Mouse (Mus musculus) midbrain, embryonic 12.5 days (tissue): Measurements from ENCODE around the gene Eif5a. TPM values are rescaled to one million over a fixed set of nuclear protein-coding genes. Genes with fewer than 3 reads are reported as not detected.

ENCODE experiments used
- ATAC-seq: fragments of 200-750 bp; cut with Nextera tagmentation; 2 replicates; pipeline ENCODE4 v1.8.0; 2017; ENCODE audit warnings: low read depth, moderate TSS enrichment, moderate library complexity; ENCODE audit not compliant: low FRiP score
- H3K27ac ChIP-seq: fragments of 300-500 bp; sonication (generic); replicated peaks from 2 replicates; pipeline ENCODE4 v1.5.1; 2016; ENCODE audit warnings: mild to moderate bottlenecking
- H3K27me3 ChIP-seq: fragments of 300-500 bp; sonication (generic); 2 replicates; pipeline ENCODE4 v1.6.1; 2016; ENCODE audit warnings: mild to moderate bottlenecking
- H3K36me3 ChIP-seq: fragments of 300-500 bp; sonication (generic); 2 replicates; pipeline ENCODE4 v1.6.1; 2016
- H3K4me1 ChIP-seq: fragments of 300-500 bp; sonication (generic); 2 replicates; pipeline ENCODE4 v1.6.1; 2016
- H3K4me2 ChIP-seq: fragments of 300-500 bp; sonication (generic); replicated peaks from 2 replicates; pipeline ENCODE4 v1.6.1; 2016; ENCODE audit warnings: mild to moderate bottlenecking, moderate library complexity
- H3K4me3 ChIP-seq: fragments of 300-500 bp; sonication (generic); 2 replicates; pipeline ENCODE4 v1.5.1; 2016; ENCODE audit warnings: mild to moderate bottlenecking
- H3K9ac ChIP-seq: fragments of 300-500 bp; sonication (generic); replicated peaks from 2 replicates; pipeline ENCODE4 v1.6.1; 2016; ENCODE audit warnings: mild to moderate bottlenecking, moderate library complexity
- H3K9me3 ChIP-seq: fragments of 300-500 bp; sonication (generic); 2 replicates; pipeline ENCODE4 v1.6.1; 2016; ENCODE audit warnings: mild to moderate bottlenecking
- WGBS: fragments of 180-500 bp; shearing (Covaris S2); methylation state at CpG from one replicate; pipeline ENCODE4 v1.1.7; 2016; 5-methylcytosine and 5-hydroxymethylcytosine counted together
- polyA plus RNA-seq: library from polyadenylated mRNA; unstranded; fragments of >200 nt; fragmentation: Nextera tagmentation; extraction: Ambion mirVana; gene quantifications from 2 replicates; pipeline ENCODE4 v1.2.1, GENCODE M21; 2016

The Eif5a gene
- polyA plus RNA-seq = 1,395 and 1,465 TPM in 2 replicates

DNA sequence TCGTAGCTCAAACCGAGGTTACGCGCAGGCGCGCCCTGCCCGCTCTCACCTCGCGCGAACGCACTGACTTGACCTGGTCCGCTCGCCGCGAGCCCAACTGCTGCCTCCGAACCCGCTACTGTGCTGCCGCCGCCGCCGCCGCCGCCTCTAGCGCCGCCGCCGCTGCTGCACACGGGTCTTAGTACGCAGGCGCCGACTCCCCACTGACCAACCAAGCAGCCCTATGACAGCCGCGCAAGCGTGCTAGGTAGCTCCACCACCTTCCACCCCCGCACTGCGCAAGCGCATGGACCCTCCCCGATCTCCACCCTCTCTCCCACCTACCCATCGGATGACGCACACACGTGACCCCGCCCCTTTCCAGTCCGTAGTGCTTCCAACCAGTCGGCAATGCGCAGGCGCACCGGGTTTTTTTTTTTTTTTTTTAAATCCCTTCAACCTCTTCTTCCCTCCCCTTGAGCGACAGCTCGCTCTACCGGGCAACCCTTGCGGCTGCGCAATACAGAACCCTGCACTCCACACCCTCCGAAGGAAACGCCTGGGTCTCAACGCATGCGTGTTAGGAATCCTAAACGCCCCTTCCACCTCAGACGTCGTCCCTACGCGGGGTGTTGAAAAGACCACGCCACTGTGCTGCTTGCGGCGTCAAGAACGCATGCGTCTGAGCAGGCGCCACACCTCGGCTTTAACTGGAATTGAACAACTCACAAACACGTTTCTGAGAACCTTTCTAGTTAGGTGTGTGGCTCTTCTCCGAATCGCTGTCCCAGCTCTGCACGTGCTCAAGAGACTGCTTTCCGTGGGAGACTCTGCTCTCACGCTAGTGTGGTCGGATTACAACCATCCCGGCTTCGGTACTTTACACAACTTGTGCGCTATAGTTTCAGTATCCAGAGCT lies at the start of gene Eif5a:
Eif5a (minus strand) TSS at position 845 of the 898 bp plus-strand sequence.
- H3K4me2 ChIP-seq = peak within 1 kb of the TSS; percentile 96
- no peaks in the 10 kb centered on the region for H3K9me3 ChIP-seq
- H3K9ac ChIP-seq = peak within 1 kb of the TSS; percentile 95
- no peaks in the 10 kb centered on the region for H3K27me3 ChIP-seq
- H3K27ac ChIP-seq = peak within 1 kb of the TSS; percentile 95
- WGBS = under 1% methylated on average over 78 of the region's 78 CpGs
- H3K4me3 ChIP-seq = peak within 1 kb of the TSS; percentile 98
- H3K36me3 ChIP-seq = peaks cover 27% of the 10 kb centered on the region
- ATAC-seq = peak; percentile 95
- H3K4me1 ChIP-seq = peaks cover 23% of the 10 kb centered on the region

DNA sequence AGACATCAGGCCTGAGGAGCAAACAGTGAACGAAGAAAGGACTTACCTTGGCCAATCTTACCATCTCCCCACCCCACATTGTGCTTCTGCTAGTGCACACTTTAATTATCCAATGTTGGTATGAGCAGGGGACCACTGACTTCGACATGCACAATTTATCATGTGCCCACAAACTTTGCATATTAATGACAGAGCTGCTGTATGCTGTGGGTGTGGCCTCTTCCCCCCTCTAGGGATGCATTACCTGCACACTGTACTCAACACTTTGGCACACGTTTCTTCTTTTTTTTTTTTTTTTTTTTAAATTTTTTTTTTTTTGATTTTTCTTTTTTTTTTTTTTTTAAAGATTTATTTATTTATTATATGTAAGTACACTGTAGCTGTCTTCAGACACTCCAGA lies 49.0 kb upstream of the Eif5a start:
- Histone ChIP-seq H3K36me3 (peaks cover 75% of the 10 kb centered on the region), H3K9me3 (no peaks in the 10 kb centered on the region), H3K4me1 (peaks cover 11% of the 10 kb centered on the region), H3K4me2 (no peak overlapping the region), H3K27me3 (peaks cover 31% of the 10 kb centered on the region), H3K27ac (no peak overlapping the region), H3K9ac (no peak overlapping the region), H3K4me3 (no peak overlapping the region)
- WGBS = 92% methylated on average over 3 of the region's 3 CpGs
- no peak for ATAC-seq

DNA sequence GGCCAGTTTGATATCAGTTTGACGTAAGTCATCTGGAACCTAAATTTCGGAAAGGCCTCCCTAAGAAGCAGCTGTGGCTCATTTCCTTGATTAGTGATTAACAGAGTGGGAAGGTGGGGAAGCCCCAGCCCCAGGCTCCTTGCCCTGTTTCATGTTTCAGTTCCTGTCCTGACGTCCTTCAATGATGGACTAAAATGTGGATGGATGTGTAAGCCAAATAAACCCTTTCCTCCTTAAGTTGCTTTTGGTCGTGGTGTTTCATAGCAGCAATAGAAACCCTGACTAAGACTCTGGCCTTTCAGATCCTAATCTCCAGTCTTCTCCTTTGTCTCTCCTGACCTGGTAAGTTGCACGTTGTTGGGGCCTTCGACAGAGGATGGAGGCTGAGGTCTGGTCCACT lies 48.5 kb upstream of the Eif5a start:
- H3K4me1 ChIP-seq = peaks cover 11% of the 10 kb centered on the region
- H3K9ac ChIP-seq = no peak overlapping the region
- no peak overlapping the region for H3K4me2 ChIP-seq
- H3K9me3 ChIP-seq = no peaks in the 10 kb centered on the region
- no peak for ATAC-seq
- no peak overlapping the region for H3K4me3 ChIP-seq
- 90% methylated on average over 6 of the region's 6 CpGs for WGBS
- H3K36me3 ChIP-seq = peaks cover 70% of the 10 kb centered on the region
- no peak overlapping the region for H3K27ac ChIP-seq
- peaks cover 37% of the 10 kb centered on the region for H3K27me3 ChIP-seq

DNA sequence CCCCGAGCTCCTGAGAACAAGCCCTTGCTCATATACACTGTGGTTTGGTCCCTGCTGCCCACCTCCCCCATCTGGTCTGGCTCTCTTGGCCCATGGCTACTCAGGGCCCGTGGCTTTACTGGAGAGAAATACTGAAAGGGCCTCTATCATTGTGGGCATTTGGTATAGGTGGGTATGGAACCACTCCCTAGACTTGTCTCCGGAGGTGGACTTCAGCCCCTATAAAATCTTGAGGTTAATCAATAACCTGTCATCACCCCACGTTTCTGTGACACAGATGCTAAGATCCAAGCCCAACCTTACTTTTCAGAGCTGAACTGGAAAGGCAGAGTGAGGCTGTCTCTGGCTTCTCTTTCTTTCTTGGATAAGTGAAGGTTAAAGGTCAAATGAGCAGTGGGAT lies 47.0 kb upstream of the Eif5a start:
- no peak overlapping the region for H3K27ac ChIP-seq

DNA sequence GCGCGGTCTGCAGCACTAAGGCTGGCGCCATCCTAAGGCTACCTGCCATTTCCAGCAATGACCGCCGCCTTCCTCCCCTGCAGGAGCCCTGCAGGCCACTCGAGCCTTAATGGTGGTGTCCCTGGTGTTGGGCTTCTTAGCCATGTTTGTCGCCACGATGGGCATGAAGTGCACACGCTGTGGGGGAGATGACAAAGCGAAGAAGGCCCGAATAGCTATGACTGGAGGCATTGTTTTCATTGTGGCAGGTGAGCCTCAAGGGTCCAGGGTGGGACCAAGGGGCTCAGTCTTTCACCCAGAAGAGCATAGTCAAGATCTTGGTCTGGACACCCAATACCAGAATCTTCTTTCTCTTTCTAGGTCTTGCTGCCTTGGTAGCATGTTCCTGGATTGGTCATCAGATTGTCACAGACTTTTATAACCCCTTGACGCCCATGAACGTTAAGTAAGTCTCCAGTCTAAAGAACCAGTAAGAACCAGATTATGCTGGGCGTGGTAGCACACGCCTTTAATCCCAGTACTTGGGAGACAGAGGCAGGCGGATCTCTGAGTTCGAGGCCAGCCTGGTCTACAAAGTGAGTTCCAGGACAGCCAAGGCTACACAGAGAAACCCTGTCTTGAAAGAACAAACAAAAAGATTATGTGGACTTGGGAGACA lies 45.2 kb upstream of the Eif5a start:
- Histone ChIP-seq H3K4me3 (peak overlapping the region; percentile 25), H3K9ac (peak overlapping the region; percentile 51; the same call in 1 of the 2 replicates), H3K4me1 (peaks cover 11% of the 10 kb centered on the region), H3K36me3 (peaks cover 41% of the 10 kb centered on the region), H3K9me3 (no peaks in the 10 kb centered on the region), H3K27ac (no peak overlapping the region), H3K4me2 (peak overlapping the region; percentile 47), H3K27me3 (peaks cover 69% of the 10 kb centered on the region)
- 39% methylated on average over 17 of the region's 17 CpGs for WGBS
- no peak for ATAC-seq

More for the DNA sequence above, 47.0 kb upstream of the Eif5a start:
- 91% methylated on average over 4 of the region's 4 CpGs for WGBS
- H3K27me3 ChIP-seq = peaks cover 51% of the 10 kb centered on the region
- H3K9me3 ChIP-seq = no peaks in the 10 kb centered on the region
- peaks cover 11% of the 10 kb centered on the region for H3K4me1 ChIP-seq
- ATAC-seq = no peak
- peaks cover 55% of the 10 kb centered on the region for H3K36me3 ChIP-seq
- H3K9ac ChIP-seq = no peak overlapping the region
- H3K4me3 ChIP-seq = no peak overlapping the region
- H3K4me2 ChIP-seq = no peak overlapping the region

DNA sequence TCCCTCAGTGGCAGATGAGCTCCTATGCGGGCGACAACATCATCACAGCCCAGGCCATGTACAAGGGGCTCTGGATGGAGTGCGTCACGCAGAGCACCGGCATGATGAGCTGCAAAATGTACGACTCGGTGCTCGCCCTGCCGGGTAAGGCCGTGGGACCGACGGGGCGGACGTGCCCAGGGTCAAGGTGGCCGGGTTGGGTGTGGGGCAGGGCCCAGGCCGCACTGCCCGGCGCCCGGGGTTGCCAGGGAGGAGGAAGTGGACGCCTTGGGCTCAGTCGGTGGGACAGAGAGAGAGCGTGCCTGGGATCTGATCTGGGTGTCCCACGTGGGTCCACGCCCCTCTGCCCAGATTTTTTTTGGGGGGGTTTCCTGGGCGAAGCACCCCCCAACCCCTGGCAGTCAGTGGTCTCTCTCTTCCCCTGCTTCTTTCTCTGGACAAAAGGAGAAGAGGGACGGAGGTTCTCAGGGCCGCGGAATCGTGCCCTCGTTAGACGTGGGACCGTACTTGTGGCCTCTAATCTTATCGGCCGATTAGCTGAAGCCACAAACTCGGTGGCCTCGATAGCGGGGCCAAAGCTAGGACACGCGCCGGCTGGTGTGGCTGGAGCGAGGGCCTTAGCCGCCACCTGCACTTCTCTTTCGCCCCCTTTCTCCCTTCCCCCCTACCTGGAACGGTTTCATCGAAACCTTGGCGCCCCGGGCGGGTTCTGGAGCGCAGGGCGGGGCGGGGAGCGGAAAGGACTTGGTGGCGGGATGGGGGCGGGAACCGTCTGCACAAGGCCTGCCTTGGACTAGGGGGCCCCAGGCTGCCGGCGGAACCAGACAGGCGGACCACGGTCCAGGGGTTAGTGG lies 44.5 kb upstream of the Eif5a start:
- H3K4me2 ChIP-seq = peak overlapping the region; percentile 47
- H3K4me3 ChIP-seq = peak overlapping the region; percentile 25
- H3K27me3 ChIP-seq = peaks cover 75% of the 10 kb centered on the region
- no peak for ATAC-seq
- peaks cover 11% of the 10 kb centered on the region for H3K4me1 ChIP-seq
- no peaks in the 10 kb centered on the region for H3K9me3 ChIP-seq
- peak overlapping the region; percentile 51 for H3K9ac ChIP-seq
- H3K27ac ChIP-seq = no peak overlapping the region
- H3K36me3 ChIP-seq = peaks cover 33% of the 10 kb centered on the region
- 1% methylated on average over 56 of the region's 59 CpGs for WGBS

DNA sequence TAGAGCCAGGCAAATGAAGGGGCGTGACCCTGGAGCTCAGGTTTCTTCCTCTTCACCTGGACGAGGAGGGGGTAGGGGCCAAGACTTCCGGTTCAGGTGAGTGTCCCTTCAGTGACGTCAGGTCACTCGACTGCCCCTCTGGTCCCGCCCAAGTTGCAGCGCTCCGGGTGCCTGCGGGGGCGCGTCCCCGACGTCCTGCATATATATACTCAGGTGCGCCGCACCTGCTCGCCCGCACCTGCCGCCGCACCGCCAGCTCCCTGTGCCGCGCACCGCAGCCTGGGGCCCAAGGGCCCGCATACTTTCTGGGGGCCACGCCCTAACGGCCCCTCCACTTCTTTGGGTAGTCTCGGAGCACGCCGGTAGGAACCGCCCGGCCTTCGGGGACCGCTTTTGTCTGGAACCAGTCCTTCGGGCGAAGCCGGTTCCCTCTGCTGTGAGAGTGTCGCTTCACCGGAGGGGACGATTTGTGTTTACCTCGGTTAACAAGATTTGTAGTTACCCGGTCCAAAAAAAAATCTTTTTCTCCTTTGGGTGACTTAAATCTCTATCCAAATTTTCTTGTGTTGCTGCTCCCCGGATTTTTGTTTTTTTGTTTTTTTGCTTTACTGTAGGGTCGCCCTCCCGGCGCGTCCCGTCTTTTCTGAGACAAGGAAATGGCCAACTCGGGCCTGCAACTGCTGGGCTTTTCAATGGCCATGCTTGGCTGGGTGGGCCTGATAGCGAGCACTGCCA lies 43.7 kb upstream of the Eif5a start:
- Histone ChIP-seq H3K4me2 (no peak overlapping the region; the same call in 1 of the 2 replicates), H3K4me3 (peak overlapping the region; percentile 25; the same call in 1 of the 2 replicates), H3K27me3 (peaks cover 79% of the 10 kb centered on the region), H3K9me3 (no peaks in the 10 kb centered on the region), H3K9ac (0 out of 2 replicates have a peak overlapping the region, but pooled peaks have one; percentile 51), H3K36me3 (peaks cover 29% of the 10 kb centered on the region), H3K27ac (no peak overlapping the region), H3K4me1 (peaks cover 11% of the 10 kb centered on the region)
- WGBS = 3% methylated on average over 49 of the region's 49 CpGs
- ATAC-seq = no peak

DNA sequence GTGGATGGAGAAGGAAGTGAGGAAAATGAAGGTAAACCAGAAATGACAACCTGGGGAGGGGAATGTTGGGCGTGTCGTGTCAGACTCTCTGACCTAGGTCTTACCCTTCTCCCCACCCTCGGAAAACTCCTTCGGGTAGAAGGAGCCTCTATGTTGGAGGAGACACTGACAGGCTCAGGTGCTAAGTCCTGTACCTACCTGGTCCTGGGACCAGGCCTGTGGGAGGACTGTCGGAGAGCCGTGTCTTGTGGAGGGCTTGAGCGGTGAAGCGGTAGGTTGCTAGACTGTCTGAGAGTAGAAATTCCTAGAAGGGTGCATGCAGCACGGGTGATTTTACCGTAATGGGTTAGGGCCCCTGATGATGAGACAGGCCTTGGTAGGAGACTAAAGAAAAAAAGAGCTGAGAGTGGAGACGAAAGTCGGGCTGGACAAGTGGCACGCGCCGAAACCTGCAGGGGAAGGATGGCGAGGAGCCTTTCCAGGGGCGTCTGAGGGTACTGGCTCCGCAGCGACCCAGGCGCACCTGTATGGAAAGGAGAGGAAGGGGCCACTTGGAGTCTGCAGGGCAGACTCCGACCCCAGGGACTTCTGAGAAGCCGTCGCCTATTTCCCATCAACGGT lies 43.0 kb upstream of the Eif5a start, which contains the start of gene Cldn7:
Cldn7 (plus strand) TSS at position 130 of the 621 bp plus-strand sequence.
- Histone ChIP-seq H3K27ac (no peak within 1 kb of the TSS), H3K9me3 (no peaks in the 10 kb centered on the region), H3K4me1 (peaks cover 11% of the 10 kb centered on the region), H3K4me2 (no peak within 1 kb of the TSS), H3K27me3 (peaks cover 79% of the 10 kb centered on the region), H3K9ac (no peak within 1 kb of the TSS), H3K36me3 (peaks cover 22% of the 10 kb centered on the region), H3K4me3 (0 out of 2 replicates have a peak within 1 kb of the TSS, but pooled peaks have one; percentile 2)
- 11% methylated on average over 24 of the region's 24 CpGs for WGBS
- ATAC-seq = no peak

DNA sequence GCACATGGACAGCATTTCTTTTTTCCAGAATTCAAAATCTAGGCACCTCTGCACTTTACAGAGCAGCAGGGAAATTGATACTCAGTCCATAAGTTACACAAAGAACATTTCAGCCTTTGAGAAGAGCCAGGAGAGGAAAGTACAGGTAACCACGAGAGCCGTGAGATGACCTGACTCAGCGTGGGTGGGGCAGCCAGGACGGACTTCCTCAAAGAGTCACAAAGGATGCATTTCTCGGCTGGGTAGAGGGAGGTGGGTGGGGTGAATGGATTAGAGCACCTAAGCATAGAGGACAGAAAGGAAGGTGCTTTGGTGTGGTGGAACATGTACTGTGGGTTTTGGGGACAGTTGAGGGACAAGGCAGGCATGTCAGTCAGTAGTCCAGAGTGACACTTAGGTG lies 40.1 kb upstream of the Eif5a start:
- Histone ChIP-seq H3K9ac (no peak overlapping the region), H3K4me3 (no peak overlapping the region), H3K36me3 (no peaks in the 10 kb centered on the region), H3K27me3 (peaks cover 63% of the 10 kb centered on the region), H3K27ac (no peak overlapping the region), H3K4me1 (peaks cover 10% of the 10 kb centered on the region), H3K4me2 (no peak overlapping the region), H3K9me3 (no peaks in the 10 kb centered on the region)
- WGBS = 57% methylated on average over 5 of the region's 5 CpGs
- no peak for ATAC-seq

DNA sequence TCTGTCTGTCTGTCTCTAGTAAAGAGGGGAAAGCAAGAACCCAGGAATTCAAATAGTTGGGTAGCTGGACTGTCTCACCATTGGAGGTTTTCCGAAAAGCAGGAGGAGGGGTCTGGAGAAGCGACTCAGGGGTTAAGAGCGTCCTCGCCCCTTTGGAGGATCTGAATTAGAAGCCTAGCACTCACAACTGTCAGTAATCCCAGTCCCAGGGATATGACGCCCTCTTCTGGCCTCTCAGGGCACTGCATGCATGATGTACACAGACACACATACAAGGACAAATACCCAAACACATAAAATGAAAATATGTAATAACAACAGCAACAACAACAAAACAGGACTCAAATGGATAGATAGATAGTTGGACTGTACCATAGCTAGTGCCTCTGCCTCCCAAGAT lies 38.9 kb upstream of the Eif5a start:
- WGBS = 29% methylated on average over 5 of the region's 5 CpGs
- Histone ChIP-seq H3K36me3 (no peaks in the 10 kb centered on the region), H3K27me3 (peaks cover 51% of the 10 kb centered on the region), H3K9ac (no peak overlapping the region), H3K9me3 (no peaks in the 10 kb centered on the region), H3K27ac (no peak overlapping the region), H3K4me1 (no peaks in the 10 kb centered on the region), H3K4me2 (no peak overlapping the region), H3K4me3 (no peak overlapping the region)
- ATAC-seq = no peak

DNA sequence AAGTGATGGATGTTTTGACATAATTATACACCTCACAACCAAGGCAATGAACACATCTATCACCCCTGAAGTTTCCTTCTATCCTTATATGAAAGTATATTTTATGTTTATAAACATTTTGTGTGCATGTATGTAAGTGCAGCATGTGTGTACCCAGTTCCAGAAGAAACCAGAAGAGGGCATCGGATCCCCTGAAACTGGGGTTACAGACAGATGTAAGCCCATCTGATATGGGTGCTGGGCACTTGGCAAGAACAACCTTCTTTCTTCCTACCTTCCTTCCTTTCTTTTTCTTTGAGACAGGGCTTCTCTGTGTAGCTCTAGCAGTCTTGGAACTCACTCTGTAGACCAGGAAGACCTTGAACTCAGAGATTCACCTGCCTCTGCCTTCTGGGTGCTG lies 34.5 kb upstream of the Eif5a start:
- H3K4me3 ChIP-seq = no peak overlapping the region
- H3K27me3 ChIP-seq = peaks cover 21% of the 10 kb centered on the region
- no peaks in the 10 kb centered on the region for H3K9me3 ChIP-seq
- H3K4me1 ChIP-seq = no peaks in the 10 kb centered on the region
- no peak for ATAC-seq
- no peak overlapping the region for H3K4me2 ChIP-seq
- no peak overlapping the region for H3K9ac ChIP-seq
- 88% methylated on average over 1 of the region's 1 CpGs for WGBS
- no peak overlapping the region for H3K27ac ChIP-seq
- no peaks in the 10 kb centered on the region for H3K36me3 ChIP-seq
